Mouse (Mus musculus): ENCODE data around the gene Sec31a. TPM values are rescaled to one million over a fixed set of nuclear protein-coding genes. Genes with fewer than 3 reads are reported as not detected.

Sec31a gene
- polyA plus RNA-seq, 1 experiment from 2014 or later = 247 TPM

DNA sequence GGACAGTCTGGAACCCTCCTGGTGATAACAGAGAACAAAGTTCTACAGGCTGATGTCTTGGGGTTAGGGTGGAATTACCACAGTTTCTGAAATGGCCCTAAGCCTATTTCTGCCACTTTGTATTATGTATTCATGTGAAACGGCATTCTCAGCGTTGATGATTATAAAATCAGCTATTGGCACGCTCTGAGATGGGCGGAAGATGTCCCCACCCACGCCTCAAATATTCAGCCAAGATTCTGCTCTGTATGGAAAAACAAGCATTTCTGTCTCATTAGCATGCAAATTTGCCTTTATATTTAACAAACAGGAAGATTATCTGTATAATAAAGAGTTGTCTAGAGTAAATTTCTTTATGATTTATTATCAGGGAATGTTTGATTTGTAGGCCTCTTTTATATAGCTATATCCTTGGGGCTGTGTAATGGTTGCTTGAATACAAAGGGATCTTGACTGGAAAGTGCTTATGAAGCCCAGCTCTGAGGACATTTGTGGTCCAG, 80.4 kb downstream of the Sec31a start:
- Histone ChIP-seq H3K4me3 (ENCODE audit: low read depth, low read length) (no peak overlapping the region), H3K36me3 (ENCODE audit: control insufficient read depth, insufficient read depth, low read length) (no peaks in the 10 kb centered on the region), H3K27ac (replicated peaks; ENCODE audit: low read depth, low read length) (no peak overlapping the region), H3K9me3 (ENCODE audit: control insufficient read depth, low read length) (no peaks in the 10 kb centered on the region), H3K4me1 (ENCODE audit: control insufficient read depth, insufficient read depth, low read length) (no peaks in the 10 kb centered on the region), H3K4me2 (ENCODE audit: low read depth, low read length) (no peak overlapping the region), H3K27me3 (replicated peaks; ENCODE audit: control insufficient read depth, insufficient read depth, low read length) (no peaks in the 10 kb centered on the region), H3K9ac (ENCODE audit: low read depth, low read length) (no peak overlapping the region)
- DNase-seq (ENCODE audit: low spot score) (no peak), ATAC-seq (ENCODE audit: low read depth) (no peak)
- 80% methylated on average over 5 of the region's 5 CpGs for WGBS

GRCm38 (mm10) chr5:100334686-100335085, 81.3 kb downstream of the Sec31a start:
- Histone ChIP-seq H3K4me2 (ENCODE audit: low read depth, low read length) (no peak overlapping the region), H3K27ac (replicated peaks; ENCODE audit: low read depth, low read length) (no peak overlapping the region), H3K4me1 (ENCODE audit: control insufficient read depth, insufficient read depth, low read length) (no peaks in the 10 kb centered on the region), H3K27me3 (replicated peaks; ENCODE audit: control insufficient read depth, insufficient read depth, low read length) (no peaks in the 10 kb centered on the region), H3K9me3 (ENCODE audit: control insufficient read depth, low read length) (no peaks in the 10 kb centered on the region), H3K9ac (ENCODE audit: low read depth, low read length) (no peak overlapping the region), H3K36me3 (ENCODE audit: control insufficient read depth, insufficient read depth, low read length) (no peaks in the 10 kb centered on the region), H3K4me3 (ENCODE audit: low read depth, low read length) (no peak overlapping the region)
- DNase-seq (ENCODE audit: low spot score) (no peak), ATAC-seq (ENCODE audit: low read depth) (no peak)
- WGBS = 52% methylated on average over 6 of the region's 6 CpGs

- H3K9ac ChIP-seq (ENCODE audit: low read depth, low read length) = no peak overlapping the region
- no peaks in the 10 kb centered on the region for H3K36me3 ChIP-seq (ENCODE audit: control insufficient read depth, insufficient read depth, low read length)
- H3K4me1 ChIP-seq (ENCODE audit: control insufficient read depth, insufficient read depth, low read length) = no peaks in the 10 kb centered on the region
- no peak for DNase-seq (ENCODE audit: low spot score)
- WGBS = 50% methylated on average over 14 of the region's 14 CpGs
- no peak overlapping the region for H3K27ac ChIP-seq (replicated peaks; ENCODE audit: low read depth, low read length)
- H3K4me3 ChIP-seq (ENCODE audit: low read depth, low read length) = no peak overlapping the region
- H3K9me3 ChIP-seq (ENCODE audit: control insufficient read depth, low read length) = no peaks in the 10 kb centered on the region
- ATAC-seq (ENCODE audit: low read depth) = no peak
- no peak overlapping the region for H3K4me2 ChIP-seq (ENCODE audit: low read depth, low read length)
- no peaks in the 10 kb centered on the region for H3K27me3 ChIP-seq (replicated peaks; ENCODE audit: control insufficient read depth, insufficient read depth, low read length)
These were observed 82.2 kb downstream of the Sec31a start for GRCm38 (mm10) chr5:100333607-100334380.

DNA sequence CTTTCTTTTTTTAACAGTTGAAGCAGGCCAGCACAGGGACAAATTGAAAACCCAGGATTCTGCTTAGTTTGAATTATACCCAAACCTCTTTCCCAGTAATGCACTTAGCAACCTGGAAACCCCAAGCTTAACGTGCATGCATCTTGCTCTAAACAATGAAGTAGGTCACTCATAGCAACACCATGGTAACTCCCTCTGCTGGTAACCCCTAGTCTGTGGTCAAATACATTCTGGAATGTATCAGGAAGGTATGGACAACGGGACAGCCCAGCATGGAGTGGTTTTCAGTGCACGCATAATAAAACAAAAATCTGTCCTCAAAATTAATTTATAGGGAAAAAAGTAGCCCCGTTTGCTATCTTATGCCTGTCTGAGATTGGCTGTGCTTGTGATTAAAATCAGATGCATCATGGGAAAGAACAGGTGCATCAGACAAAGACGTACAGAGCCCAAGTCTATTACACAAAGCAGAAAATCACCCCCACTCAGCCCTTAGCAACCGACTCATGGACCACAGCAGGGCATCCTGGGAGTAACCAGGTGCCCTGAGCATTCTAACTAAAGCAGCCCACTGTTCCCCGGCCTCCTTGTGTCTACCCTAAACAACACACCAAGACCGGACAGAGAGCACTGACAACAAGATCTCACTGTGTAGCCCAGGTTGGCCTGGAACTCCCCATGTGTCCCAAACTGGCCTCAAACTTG, 83.6 kb downstream of the Sec31a start:
- Histone ChIP-seq H3K27ac (replicated peaks; ENCODE audit: low read depth, low read length) (no peak overlapping the region), H3K4me1 (ENCODE audit: control insufficient read depth, insufficient read depth, low read length) (no peaks in the 10 kb centered on the region), H3K4me2 (ENCODE audit: low read depth, low read length) (no peak overlapping the region), H3K27me3 (replicated peaks; ENCODE audit: control insufficient read depth, insufficient read depth, low read length) (no peaks in the 10 kb centered on the region), H3K9ac (ENCODE audit: low read depth, low read length) (no peak overlapping the region), H3K4me3 (ENCODE audit: low read depth, low read length) (no peak overlapping the region), H3K9me3 (ENCODE audit: control insufficient read depth, low read length) (no peaks in the 10 kb centered on the region), H3K36me3 (ENCODE audit: control insufficient read depth, insufficient read depth, low read length) (no peaks in the 10 kb centered on the region)
- ATAC-seq (ENCODE audit: low read depth) (no peak), DNase-seq (ENCODE audit: low spot score) (no peak)
- 69% methylated on average over 8 of the region's 8 CpGs for WGBS

DNA sequence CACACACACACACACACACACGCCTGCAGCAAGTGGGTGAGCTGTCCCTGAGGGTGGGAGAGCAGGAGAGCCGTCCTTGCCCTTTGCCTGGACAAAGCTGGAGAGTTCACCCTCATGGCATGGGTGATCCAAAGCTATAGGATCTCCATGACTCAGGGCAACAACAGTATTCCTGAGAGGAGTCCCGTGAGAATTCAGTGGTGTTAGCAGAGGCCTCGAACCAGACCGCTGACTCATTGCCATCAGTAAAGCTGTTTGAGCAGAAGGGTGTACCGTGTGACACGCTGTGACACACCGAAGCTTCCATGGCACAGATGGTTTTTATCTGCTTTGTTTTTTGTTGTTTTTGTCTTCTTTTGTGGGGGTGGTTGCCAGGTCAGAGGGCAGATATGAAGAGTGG, 84.4 kb downstream of the Sec31a start:
- Histone ChIP-seq H3K36me3 (ENCODE audit: control insufficient read depth, insufficient read depth, low read length) (no peaks in the 10 kb centered on the region), H3K4me3 (ENCODE audit: low read depth, low read length) (no peak overlapping the region), H3K9me3 (ENCODE audit: control insufficient read depth, low read length) (no peaks in the 10 kb centered on the region), H3K27ac (replicated peaks; ENCODE audit: low read depth, low read length) (no peak overlapping the region), H3K4me1 (ENCODE audit: control insufficient read depth, insufficient read depth, low read length) (no peaks in the 10 kb centered on the region), H3K4me2 (ENCODE audit: low read depth, low read length) (no peak overlapping the region), H3K9ac (ENCODE audit: low read depth, low read length) (no peak overlapping the region), H3K27me3 (replicated peaks; ENCODE audit: control insufficient read depth, insufficient read depth, low read length) (no peaks in the 10 kb centered on the region)
- ATAC-seq (ENCODE audit: low read depth) = no peak
- no peak for DNase-seq (ENCODE audit: low spot score)
- 86% methylated on average over 8 of the region's 8 CpGs for WGBS

GRCm38 (mm10) chr5:100322081-100322480, 94.0 kb downstream of the Sec31a start:
- DNase-seq (ENCODE audit: low spot score) = peak; percentile 81
- WGBS = 2% methylated on average over 11 of the region's 11 CpGs
- Histone ChIP-seq H3K4me3 (ENCODE audit: low read depth, low read length) (no peak overlapping the region), H3K9ac (ENCODE audit: low read depth, low read length) (no peak overlapping the region), H3K4me1 (ENCODE audit: control insufficient read depth, insufficient read depth, low read length) (no peaks in the 10 kb centered on the region), H3K36me3 (ENCODE audit: control insufficient read depth, insufficient read depth, low read length) (no peaks in the 10 kb centered on the region), H3K27ac (replicated peaks; ENCODE audit: low read depth, low read length) (no peak overlapping the region), H3K27me3 (replicated peaks; ENCODE audit: control insufficient read depth, insufficient read depth, low read length) (no peaks in the 10 kb centered on the region; the same call in 1 of the 2 replicates), H3K4me2 (ENCODE audit: low read depth, low read length) (no peak overlapping the region), H3K9me3 (ENCODE audit: control insufficient read depth, low read length) (no peaks in the 10 kb centered on the region)
- peak; percentile 86; the same call in 1 of the 2 replicates for ATAC-seq (ENCODE audit: low read depth)

DNA sequence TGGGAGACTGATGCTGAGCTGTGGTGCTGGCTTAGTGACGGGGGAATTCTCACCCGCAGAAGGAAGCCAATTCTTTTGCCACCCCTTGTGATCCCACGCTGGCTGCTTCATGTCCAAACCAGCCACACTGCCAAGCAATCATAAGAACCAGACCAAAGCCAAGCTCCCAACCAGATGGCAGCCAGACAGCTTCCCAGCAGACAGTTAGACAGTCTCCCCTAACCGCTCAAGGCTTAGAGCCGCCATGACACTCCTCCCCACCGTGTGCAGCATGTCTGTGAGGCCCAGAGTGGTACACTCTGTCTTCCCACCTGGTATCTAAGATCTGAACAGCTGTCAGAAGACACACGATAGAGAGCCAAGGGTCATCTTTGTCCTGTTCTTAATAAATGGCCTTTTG, 98.2 kb downstream of the Sec31a start:
- H3K9me3 ChIP-seq (ENCODE audit: control insufficient read depth, low read length) = no peaks in the 10 kb centered on the region
- no peaks in the 10 kb centered on the region for H3K36me3 ChIP-seq (ENCODE audit: control insufficient read depth, insufficient read depth, low read length)
- no peaks in the 10 kb centered on the region for H3K4me1 ChIP-seq (ENCODE audit: control insufficient read depth, insufficient read depth, low read length)
- no peaks in the 10 kb centered on the region; the same call in 1 of the 2 replicates for H3K27me3 ChIP-seq (replicated peaks; ENCODE audit: control insufficient read depth, insufficient read depth, low read length)
- WGBS = 58% methylated on average over 7 of the region's 7 CpGs
- no peak overlapping the region for H3K4me2 ChIP-seq (ENCODE audit: low read depth, low read length)
- ATAC-seq (ENCODE audit: low read depth) (no peak), DNase-seq (ENCODE audit: low spot score) (no peak)
- H3K9ac ChIP-seq (ENCODE audit: low read depth, low read length) = no peak overlapping the region
- no peak overlapping the region for H3K4me3 ChIP-seq (ENCODE audit: low read depth, low read length)
- H3K27ac ChIP-seq (replicated peaks; ENCODE audit: low read depth, low read length) = no peak overlapping the region

DNA sequence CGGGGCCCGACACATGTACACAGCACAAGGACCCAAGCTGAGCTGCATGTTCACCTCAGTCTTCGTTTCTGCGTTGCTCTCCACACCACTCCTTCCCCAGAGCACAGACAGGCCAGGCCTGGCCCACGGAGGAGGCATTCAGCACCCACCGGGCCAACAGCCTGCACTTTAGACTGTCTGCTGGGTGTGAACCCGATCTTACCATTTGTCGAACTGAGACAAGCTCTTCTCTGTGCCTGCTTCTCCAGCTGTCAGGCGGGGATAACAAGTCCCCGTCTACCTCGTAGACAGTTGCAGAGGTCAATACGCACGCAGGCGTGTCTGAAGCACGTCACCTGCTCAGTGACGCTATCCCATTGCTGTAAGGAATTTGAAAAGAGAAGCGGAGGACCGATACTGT, 99.0 kb downstream of the Sec31a start:
- Histone ChIP-seq H3K9me3 (ENCODE audit: control insufficient read depth, low read length) (no peaks in the 10 kb centered on the region), H3K4me1 (ENCODE audit: control insufficient read depth, insufficient read depth, low read length) (no peaks in the 10 kb centered on the region), H3K4me3 (ENCODE audit: low read depth, low read length) (no peak overlapping the region), H3K27ac (replicated peaks; ENCODE audit: low read depth, low read length) (no peak overlapping the region), H3K27me3 (replicated peaks; ENCODE audit: control insufficient read depth, insufficient read depth, low read length) (no peaks in the 10 kb centered on the region; the same call in 1 of the 2 replicates), H3K9ac (ENCODE audit: low read depth, low read length) (no peak overlapping the region), H3K4me2 (ENCODE audit: low read depth, low read length) (no peak overlapping the region), H3K36me3 (ENCODE audit: control insufficient read depth, insufficient read depth, low read length) (no peaks in the 10 kb centered on the region)
- WGBS = 74% methylated on average over 18 of the region's 18 CpGs
- DNase-seq (ENCODE audit: low spot score) = peak; percentile 37
- no peak; the same call in 1 of the 2 replicates for ATAC-seq (ENCODE audit: low read depth)

Data from embryonic facial prominence, embryonic 14.5 days (tissue).